17 mouse cellular contexts compared by ENCODE assay signal in the genomic region with DNA sequence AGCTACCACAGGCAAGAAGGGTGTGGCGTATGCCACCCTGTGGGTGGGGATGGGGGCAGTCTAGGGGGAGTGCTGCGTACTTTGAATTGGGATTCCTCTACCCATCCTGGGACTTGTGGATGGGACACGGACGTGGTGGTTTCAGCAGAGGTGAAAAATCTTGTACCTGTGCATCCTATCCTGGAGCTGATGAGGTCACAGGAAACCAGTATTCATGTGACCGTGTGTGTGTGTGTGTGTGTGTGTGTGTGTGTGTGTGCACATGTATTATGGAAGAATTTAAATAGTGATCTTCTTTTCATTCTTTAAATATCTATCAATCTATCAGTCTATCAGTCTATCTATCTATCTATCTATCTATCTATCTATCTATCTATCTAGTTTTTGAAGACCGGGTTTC.
A peak's percentile ranks its signal among the peaks of the same experiment; 100 is the strongest.
DNase-seq lines count a peak whose midpoint lies in the region; ATAC-seq and TF ChIP-seq lines count a peak whose summit lies in the region.
"Had no signal": no experiment of that assay in that cellular context is flagged by ENCODE, and none has a peak within 500 bp of the region (broad histone marks: within the 10 kb centered on the region; RNA-seq: fewer than 3 reads in every experiment).

No protein-coding gene starts in this region.

- H3K9me3 ChIP-seq in lung, embryonic 15.5 days: no peaks in the 10 kb centered on the region
- no peaks in the 10 kb centered on the region for H3K9me3 ChIP-seq in stomach, embryonic 15.5 days
- H3K9me3 ChIP-seq: embryonic facial prominence, embryonic 13.5 days; hindbrain, embryonic 12.5 days; kidney, embryonic 15.5 days; limb, embryonic 13.5 days; liver, embryonic 13.5 days had no signal

- H3K36me3 ChIP-seq in lung, embryonic 15.5 days: no peaks in the 10 kb centered on the region
- H3K36me3 ChIP-seq in stomach, embryonic 15.5 days: no peaks in the 10 kb centered on the region
- no peaks in the 10 kb centered on the region for H3K36me3 ChIP-seq in thymus, adult 2 months (ENCODE audit: control insufficient read depth, insufficient read depth, low read length)
- H3K36me3 ChIP-seq: embryonic facial prominence, embryonic 13.5 days; hindbrain, embryonic 12.5 days; kidney, embryonic 15.5 days; limb, embryonic 13.5 days; liver, embryonic 13.5 days had no signal

- WGBS in lung, embryonic 15.5 days: 71% methylated on average over 6 of the region's 6 CpGs
- 79% methylated on average over 6 of the region's 6 CpGs for WGBS in stomach, embryonic 15.5 days
- WGBS in thymus, adult 2 months: 80% methylated on average over 6 of the region's 6 CpGs

- H3K27ac ChIP-seq in gastrocnemius, adult 2 months: peak overlapping the region; percentile 73
- peak overlapping the region; percentile 82 for H3K27ac ChIP-seq in lung, embryonic 15.5 days
- H3K27ac ChIP-seq in stomach, embryonic 15.5 days: peak overlapping the region; percentile 37; the same call in 1 of the 2 replicates
- no peak overlapping the region for H3K27ac ChIP-seq in thymus, adult 2 months (ENCODE audit: control insufficient read depth, insufficient read depth, low read length)
- H3K27ac ChIP-seq: embryonic facial prominence, embryonic 13.5 days; hindbrain, embryonic 12.5 days; kidney, embryonic 15.5 days; limb, embryonic 13.5 days had no signal

- ATAC-seq in lung, embryonic 15.5 days (ENCODE audit: borderline replicate concordance, extremely low read depth, low FRiP score, low TSS enrichment): no peak
- no peak for ATAC-seq in stomach, embryonic 15.5 days (ENCODE audit: insufficient read depth, low FRiP score, low read depth)
- ATAC-seq: forebrain, embryonic 16.5 days had no signal

- H3K9ac ChIP-seq in lung, embryonic 15.5 days: no peak overlapping the region
- no peak overlapping the region for H3K9ac ChIP-seq in stomach, embryonic 15.5 days
- H3K9ac ChIP-seq: embryonic facial prominence, embryonic 13.5 days; hindbrain, embryonic 12.5 days; kidney, embryonic 15.5 days; limb, embryonic 13.5 days; liver, embryonic 13.5 days; lung, embryonic 14.5 days had no signal

- H3K4me1 ChIP-seq in lung, embryonic 15.5 days: peaks cover 29% of the 10 kb centered on the region
- peaks cover 18% of the 10 kb centered on the region for H3K4me1 ChIP-seq in stomach, embryonic 15.5 days
- H3K4me1 ChIP-seq in thymus, adult 2 months (replicated peaks; ENCODE audit: control insufficient read depth, insufficient read depth, low read length): peaks cover 4% of the 10 kb centered on the region; the same call in 1 of the 2 replicates

- no peak for DNase-seq in gastrocnemius, adult 2 months
- no peak for DNase-seq in gastrocnemius, postnatal 25 days
- no peak for DNase-seq in lung, postnatal 25 days (ENCODE audit: low spot score)
- DNase-seq in induced T-regulatory cell, adult 2 months (ENCODE audit: low read depth): peak; percentile 33
- DNase-seq in thymus, adult 2 months: no peak
- no peak for DNase-seq in retina, embryonic 14.5 days (ENCODE audit: low spot score)
- DNase-seq: cerebellum, adult 9-11 months; liver, embryonic 13.5 days had no signal

- no peak overlapping the region for H3K4me2 ChIP-seq in lung, embryonic 15.5 days
- H3K4me2 ChIP-seq in stomach, embryonic 15.5 days: no peak overlapping the region
- H3K4me2 ChIP-seq: embryonic facial prominence, embryonic 13.5 days; hindbrain, embryonic 12.5 days; kidney, embryonic 15.5 days; limb, embryonic 13.5 days; liver, embryonic 13.5 days; lung, embryonic 14.5 days had no signal

- H3K4me3 ChIP-seq in gastrocnemius, adult 2 months: no peak overlapping the region
- no peak overlapping the region for H3K4me3 ChIP-seq in lung, embryonic 15.5 days
- no peak overlapping the region for H3K4me3 ChIP-seq in stomach, embryonic 15.5 days (replicated peaks)
- H3K4me3 ChIP-seq in thymus, adult 2 months (ENCODE audit: control insufficient read depth, insufficient read depth, low read length): no peak overlapping the region
- H3K4me3 ChIP-seq: embryonic facial prominence, embryonic 13.5 days; hindbrain, embryonic 12.5 days; kidney, embryonic 15.5 days; limb, embryonic 13.5 days; liver, embryonic 13.5 days had no signal

- intact Hi-C loops in gastrocnemius, adult 2 months (cut with DNase I): no loop called here

- TF ChIP-seq CTCF in gastrocnemius, adult 2 months (IDR thresholded peaks at IDR 0.05): no peak
- TF ChIP-seq CTCF in thymus, adult 2 months (IDR thresholded peaks at IDR 0.05; ENCODE audit: borderline replicate concordance, control insufficient read depth, extremely low read depth, insufficient read depth, low read length, poor library complexity): no peak

- TF ChIP-seq POLR2A in thymus, adult 2 months (IDR thresholded peaks at IDR 0.05; ENCODE audit: control insufficient read depth, extremely low read depth, insufficient read depth, low read length, poor library complexity): no peak

- H3K27me3 ChIP-seq in lung, embryonic 15.5 days: no peaks in the 10 kb centered on the region
- H3K27me3 ChIP-seq in stomach, embryonic 15.5 days (replicated peaks): no peaks in the 10 kb centered on the region
- no peaks in the 10 kb centered on the region for H3K27me3 ChIP-seq in thymus, adult 2 months (ENCODE audit: control insufficient read depth, insufficient read depth, low read length)
- H3K27me3 ChIP-seq: CH12.LX; embryonic facial prominence, embryonic 13.5 days; hindbrain, embryonic 12.5 days; kidney, embryonic 15.5 days; limb, embryonic 13.5 days; liver, embryonic 13.5 days had no signal
